Mouse (Mus musculus) NIH3T3 (cell line): ENCODE measurements around the gene Synj1.
A peak's percentile ranks its signal among the peaks of the same experiment; 100 is the strongest.

ENCODE experiments used
- DNase-seq: peaks from one replicate; pipeline ENCODE4 v3.0.0-alpha.2; 2012; ENCODE audit warnings: low read depth

Gene Synj1

GRCm38 (mm10) chr16:91011021-91011683 lies at the start of gene Synj1:
Gene Synj1 (minus strand): TSS chr16:91011308.
- DNase-seq: peak; percentile 94

GRCm38 (mm10) chr16:91057741-91058140 lies 46.6 kb upstream of the Synj1 start:
- no peak for DNase-seq

GRCm38 (mm10) chr16:91057261-91057660 lies 46.2 kb upstream of the Synj1 start:
- no peak for DNase-seq

GRCm38 (mm10) chr16:91056043-91056821 lies 45.1 kb upstream of the Synj1 start:
- no peak for DNase-seq

GRCm38 (mm10) chr16:91055150-91055549 lies 44.0 kb upstream of the Synj1 start:
- DNase-seq: no peak

GRCm38 (mm10) chr16:91053599-91053998 lies 42.5 kb upstream of the Synj1 start:
- no peak for DNase-seq

- DNase-seq: peak; percentile 69
Measured at GRCm38 (mm10) chr16:91045511-91045910, 34.4 kb upstream of the Synj1 start.

- DNase-seq: peak; percentile 98
Measured at GRCm38 (mm10) chr16:91044270-91045182, 33.4 kb upstream of the Synj1 start, which contains the start of gene Paxbp1. Gene Paxbp1 (minus strand): TSS chr16:91044543.

- peak; percentile 70 for DNase-seq
Measured at GRCm38 (mm10) chr16:91043461-91044248, 32.5 kb upstream of the Synj1 start.

GRCm38 (mm10) chr16:91042640-91043039 lies 31.5 kb upstream of the Synj1 start:
- DNase-seq: peak; percentile 9

- no peak for DNase-seq
Measured at GRCm38 (mm10) chr16:91035866-91036265, 24.8 kb upstream of the Synj1 start.

GRCm38 (mm10) chr16:91030751-91031150 lies 19.6 kb upstream of the Synj1 start:
- DNase-seq: no peak

GRCm38 (mm10) chr16:91029901-91030300 lies 18.8 kb upstream of the Synj1 start:
- DNase-seq: no peak

GRCm38 (mm10) chr16:91029161-91029743 lies 18.1 kb upstream of the Synj1 start:
- no peak for DNase-seq

GRCm38 (mm10) chr16:91026290-91026689 lies 15.2 kb upstream of the Synj1 start:
- DNase-seq: no peak

GRCm38 (mm10) chr16:91023384-91023783 lies 12.3 kb upstream of the Synj1 start:
- DNase-seq: peak; percentile 46

- DNase-seq: no peak
Measured at GRCm38 (mm10) chr16:91020842-91021483, 9.9 kb upstream of the Synj1 start.

GRCm38 (mm10) chr16:91019476-91019875 lies 8.4 kb upstream of the Synj1 start:
- DNase-seq: no peak

- DNase-seq: peak; percentile 3
Measured at GRCm38 (mm10) chr16:91015761-91016160, 4.7 kb upstream of the Synj1 start.

GRCm38 (mm10) chr16:91011847-91012246 lies 739 bp upstream of the Synj1 start:
- peak; percentile 30 for DNase-seq
